Mouse (Mus musculus) CH12.LX (cell line): ENCODE measurements around the gene Cldn7.

ENCODE experiments used
- BHLHE40 ChIP-seq: IDR thresholded peaks from 2 replicates; pipeline ENCODE4 v1.6.1; 2011; ENCODE audit warnings: mild to moderate bottlenecking, low read depth, low read length, improper control_type of control experiment
- CTCF ChIP-seq, 2 experiments: IDR thresholded peaks in 1 of 2; conservative IDR thresholded peaks in 1 of 2; 2 replicates each; pipeline ENCODE4 v1.5.1; 2011 to 2012; ENCODE audit warnings: low read depth in 2 of 2, low read length in 2 of 2, improper control_type of control experiment in 1 of 2, inconsistent platforms in 1 of 2, mild to moderate bottlenecking in 1 of 2, moderate library complexity in 1 of 2
- EP300 ChIP-seq: IDR thresholded peaks from 2 replicates; pipeline ENCODE4 v1.6.1; 2011; ENCODE audit warnings: low read length, improper control_type of control experiment
- HCFC1 ChIP-seq: IDR thresholded peaks from 2 replicates; pipeline ENCODE4 v1.6.1; 2012; ENCODE audit warnings: low read depth, mild to moderate bottlenecking, inconsistent platforms, low read length, improper control_type of control experiment
- KAT2A ChIP-seq: IDR thresholded peaks from 2 replicates; pipeline ENCODE4 v1.6.1; 2012; ENCODE audit warnings: low read length, improper control_type of control experiment, inconsistent platforms; ENCODE audit not compliant: insufficient replicate concordance
- POLR2A ChIP-seq: IDR thresholded peaks from 2 replicates; pipeline ENCODE4 v1.6.1; 2011; ENCODE audit warnings: low read depth, mild to moderate bottlenecking, improper control_type of control experiment, low read length
- RCOR1 ChIP-seq: conservative IDR thresholded peaks from 2 replicates; pipeline ENCODE4 v1.6.1; 2012; ENCODE audit warnings: low read depth, mild to moderate bottlenecking, inconsistent platforms, low read length, improper control_type of control experiment
- SIN3A ChIP-seq: IDR thresholded peaks from 2 replicates; pipeline ENCODE4 v1.6.1; 2012; ENCODE audit warnings: low read length, improper control_type of control experiment, inconsistent platforms
- UBTF ChIP-seq: IDR thresholded peaks from 2 replicates; pipeline ENCODE4 v1.6.1; 2012; ENCODE audit warnings: low read depth, mild to moderate bottlenecking, inconsistent platforms, low read length, improper control_type of control experiment, moderate library complexity

- peak; percentile 50; the same call in 1 of the 2 replicates for TF ChIP-seq POLR2A
- TF ChIP-seq CTCF (conservative IDR thresholded peaks at IDR 0.05 in 1 of 2, IDR thresholded peaks at IDR 0.05 in 1 of 2; ENCODE audit: low read depth in 2 of 2, low read length in 2 of 2), result no peak
- TF ChIP-seq BHLHE40, result no peak
- no peak for TF ChIP-seq UBTF
- no peak for TF ChIP-seq EP300
- TF ChIP-seq HCFC1, result no peak
- no peak for TF ChIP-seq KAT2A
- no peak for TF ChIP-seq RCOR1
- no peak for TF ChIP-seq SIN3A
Measured at GRCm38 (mm10) chr11:69914917-69915430, 49.6 kb upstream of the Cldn7 start.
